Mouse (Mus musculus): Measurements from ENCODE around the gene Ccdc187.

The Ccdc187 gene

DNA sequence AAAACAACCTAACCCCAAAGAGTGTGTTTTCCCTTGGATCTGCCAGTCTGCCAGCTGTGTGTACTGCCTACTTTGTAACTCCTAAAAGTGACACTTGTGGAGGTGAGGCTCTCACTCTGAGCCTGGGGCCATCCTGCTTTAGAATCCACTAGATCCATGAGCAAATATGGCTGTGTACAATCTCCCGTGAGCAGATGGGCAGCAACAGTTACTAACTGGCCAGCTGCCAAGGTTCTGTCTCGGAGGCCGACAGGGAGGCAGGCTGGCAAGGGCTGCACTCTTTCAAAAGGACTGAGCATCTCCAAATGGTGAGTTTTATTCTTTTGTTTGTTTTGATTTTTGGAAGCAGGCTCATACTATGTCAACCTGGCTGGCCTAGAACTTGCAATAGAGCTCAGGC is 79.8 kb downstream of the Ccdc187 start:
- DNase-seq (ENCODE audit: low spot score in 2 of 2), result peak in 1 of 2 experiments; percentile 81

GRCm38 (mm10) chr2:26209566-26209965 is 84.8 kb downstream of the Ccdc187 start:
- DNase-seq (ENCODE audit: low spot score in 2 of 2), result no peak

GRCm38 (mm10) chr2:26208126-26208789 is 86.1 kb downstream of the Ccdc187 start, which contains the start of gene Lhx3:
Gene Lhx3, minus strand, starts transcription at chr2:26208289.
- peak; percentile 52 to 69 for DNase-seq (ENCODE audit: low spot score in 2 of 2)

DNA sequence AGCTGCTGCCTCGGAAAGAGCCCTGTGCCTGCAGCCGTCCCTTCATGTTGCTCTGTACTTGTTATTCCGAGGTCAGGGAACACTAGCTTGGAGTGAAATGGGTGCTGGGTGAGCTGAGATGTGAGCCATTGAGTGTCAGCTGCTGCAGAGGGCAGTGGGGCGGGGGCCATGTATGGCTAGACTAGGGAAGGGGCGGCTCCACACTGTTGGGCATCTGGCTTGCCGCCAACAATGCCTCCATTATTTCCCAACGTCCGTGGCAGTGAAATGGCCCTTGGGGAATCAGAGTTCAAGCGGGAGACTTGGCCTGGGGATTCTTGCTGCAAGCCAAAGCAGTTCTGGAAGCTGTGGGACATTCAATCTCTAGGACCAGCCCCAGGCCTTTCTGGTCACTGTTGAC is 86.8 kb downstream of the Ccdc187 start:
- DNase-seq (ENCODE audit: low spot score in 2 of 2), result peak in 1 of 2 experiments; percentile 51

- no peak for DNase-seq (ENCODE audit: low spot score in 2 of 2)
Measured at GRCm38 (mm10) chr2:26205761-26206160, 88.6 kb downstream of the Ccdc187 start.

- no peak for DNase-seq (ENCODE audit: low spot score in 2 of 2)
Measured at GRCm38 (mm10) chr2:26205126-26205525, 89.2 kb downstream of the Ccdc187 start.

DNA sequence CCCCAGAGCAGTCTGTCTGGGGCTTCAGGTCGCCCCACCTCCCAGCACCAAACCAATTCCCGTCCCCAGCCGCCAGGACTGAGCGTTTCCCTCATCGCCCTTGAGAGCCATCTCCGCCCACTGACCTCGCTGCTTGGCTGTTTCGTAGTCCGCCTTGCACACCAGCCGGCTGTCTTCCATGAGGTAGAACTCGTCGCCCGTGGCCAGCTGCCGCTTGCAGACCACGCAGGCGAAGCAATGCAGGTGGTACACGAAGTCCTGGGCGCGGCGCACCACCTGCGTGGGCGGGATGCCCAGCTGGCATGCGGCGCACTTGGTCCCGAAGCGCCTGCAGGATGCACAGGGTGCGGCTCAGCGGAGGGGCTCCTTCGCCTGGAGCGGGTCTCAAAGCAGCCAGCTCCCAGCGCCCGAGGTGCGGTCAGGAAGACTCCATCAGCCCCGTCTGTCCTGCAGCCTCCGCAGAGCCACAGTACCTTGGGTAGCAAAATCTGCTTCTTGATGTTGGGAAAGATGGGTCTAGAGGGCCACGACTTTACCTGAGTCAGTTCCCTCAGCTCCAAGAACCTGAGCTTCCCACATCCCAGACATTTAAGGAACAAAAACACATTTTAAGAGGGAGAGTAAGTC is 91.4 kb downstream of the Ccdc187 start:
- no peak for DNase-seq (ENCODE audit: low spot score in 2 of 2)

DNA sequence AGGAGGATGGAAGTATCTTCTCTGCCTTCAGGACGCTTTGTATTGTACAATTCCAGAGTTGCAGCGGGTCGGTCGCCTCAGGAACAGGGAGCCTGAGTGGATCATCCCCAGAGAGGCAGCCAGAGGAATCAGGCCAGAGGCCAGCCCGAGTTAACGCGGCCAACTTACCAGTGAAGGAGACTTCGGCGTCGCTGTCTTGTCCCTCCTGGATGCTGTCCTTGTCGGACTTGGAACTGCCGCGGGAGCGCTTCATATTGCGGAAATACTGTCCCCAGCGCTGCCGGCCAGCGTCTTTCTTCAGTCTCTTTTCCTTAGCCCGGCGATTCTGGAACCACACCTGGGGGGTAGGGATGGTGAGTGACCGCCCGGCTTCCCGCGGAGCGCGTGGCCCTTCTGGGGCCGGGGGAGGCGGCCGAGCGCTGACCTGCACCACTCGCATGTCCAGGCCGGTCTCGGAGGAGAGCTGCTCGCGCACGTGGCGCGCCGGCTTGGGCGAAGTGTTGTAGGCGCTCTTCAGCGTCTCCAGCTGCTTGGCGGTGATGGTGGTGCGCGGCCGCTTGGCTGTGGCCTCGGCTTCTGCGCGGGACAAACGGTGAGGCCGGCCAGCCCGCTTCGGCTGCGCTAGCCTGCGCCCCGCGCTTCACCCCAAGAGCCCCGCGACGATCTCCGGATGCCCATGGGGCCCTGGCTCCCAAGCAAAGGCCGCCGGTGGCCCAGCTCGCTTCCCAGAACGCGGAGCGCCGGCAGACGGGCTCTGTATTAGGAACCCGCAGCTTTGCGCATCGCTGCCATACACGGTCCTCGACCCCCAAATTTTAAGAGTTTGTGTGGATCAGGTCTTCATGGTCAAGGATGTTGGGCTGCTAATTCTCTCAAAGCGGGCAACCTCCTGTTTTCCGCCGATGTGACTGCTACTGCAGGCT is 92.2 kb downstream of the Ccdc187 start:
- no peak for DNase-seq (ENCODE audit: low spot score in 2 of 2)

DNA sequence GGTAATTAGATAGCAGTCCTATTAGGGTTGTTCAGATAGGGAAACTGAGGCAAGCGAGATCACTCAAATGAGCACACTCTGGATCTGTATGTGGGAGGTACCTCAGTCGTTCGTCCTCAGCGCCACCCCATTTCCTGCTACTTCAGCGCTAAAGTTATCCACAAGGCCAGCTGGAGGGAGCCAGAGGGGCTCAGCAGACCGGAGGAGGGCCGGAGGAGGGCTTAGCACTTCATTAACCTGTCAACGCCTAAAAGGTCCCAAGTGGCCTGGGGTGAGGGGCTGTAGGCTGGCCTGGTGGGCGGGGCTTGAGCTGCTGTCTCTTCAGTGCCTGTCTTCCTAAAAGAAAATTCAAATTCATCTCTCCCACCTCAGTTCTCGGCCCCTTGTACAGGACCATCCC is 95.9 kb downstream of the Ccdc187 start:
- DNase-seq (ENCODE audit: low spot score in 2 of 2), result no peak

DNA sequence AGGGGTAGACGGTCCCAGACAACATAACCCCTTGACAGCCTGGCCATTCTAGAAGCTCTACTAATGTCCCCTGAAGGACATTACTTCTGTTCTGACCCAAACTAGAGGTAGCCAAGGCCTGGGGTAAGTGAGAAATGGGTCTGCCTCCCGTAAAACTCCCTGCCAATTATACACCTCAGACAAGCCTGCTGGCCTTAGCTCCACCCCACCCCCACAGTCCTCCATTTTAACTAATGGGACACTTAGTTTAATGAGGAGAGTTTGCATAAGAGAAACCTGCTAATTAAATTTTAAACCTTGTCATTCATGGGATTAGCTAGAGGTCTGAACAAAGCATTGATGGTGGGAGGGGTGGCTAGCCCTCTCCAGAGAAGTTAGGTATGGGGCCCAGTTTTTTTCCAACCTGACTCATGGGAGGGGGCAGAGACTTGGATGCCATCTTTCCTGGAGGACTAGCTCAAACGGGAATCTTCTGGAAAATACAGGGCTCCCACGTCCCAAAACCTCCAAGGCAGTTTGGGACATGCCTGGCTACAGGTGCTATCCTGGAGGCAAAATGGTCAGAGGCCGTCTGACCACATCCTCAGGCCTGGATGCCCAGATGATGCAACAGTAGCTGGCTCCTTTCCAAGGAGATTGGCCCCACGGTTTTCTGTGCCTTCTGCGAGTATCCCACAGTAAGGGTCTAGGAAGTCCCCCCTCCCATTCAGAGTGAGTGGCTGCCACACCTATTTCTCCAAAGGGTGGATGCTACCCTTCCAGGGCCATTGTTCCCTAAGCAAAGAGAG is 99.6 kb downstream of the Ccdc187 start:
- DNase-seq (ENCODE audit: low spot score in 2 of 2), result no peak

Measured in cerebellum, postnatal 4 days (tissue).